Mouse (Mus musculus) c-Kit-positive CD71-positive TER-119-negative erythroid progenitor cells, embryonic 14.5 days (primary cell): ENCODE data around the gene Spata17.

ENCODE experiments used
- DNase-seq: peaks from one replicate; pipeline ENCODE4 v3.0.0-alpha.2; 2013; ENCODE audit warnings: low read depth

Gene Spata17

DNA sequence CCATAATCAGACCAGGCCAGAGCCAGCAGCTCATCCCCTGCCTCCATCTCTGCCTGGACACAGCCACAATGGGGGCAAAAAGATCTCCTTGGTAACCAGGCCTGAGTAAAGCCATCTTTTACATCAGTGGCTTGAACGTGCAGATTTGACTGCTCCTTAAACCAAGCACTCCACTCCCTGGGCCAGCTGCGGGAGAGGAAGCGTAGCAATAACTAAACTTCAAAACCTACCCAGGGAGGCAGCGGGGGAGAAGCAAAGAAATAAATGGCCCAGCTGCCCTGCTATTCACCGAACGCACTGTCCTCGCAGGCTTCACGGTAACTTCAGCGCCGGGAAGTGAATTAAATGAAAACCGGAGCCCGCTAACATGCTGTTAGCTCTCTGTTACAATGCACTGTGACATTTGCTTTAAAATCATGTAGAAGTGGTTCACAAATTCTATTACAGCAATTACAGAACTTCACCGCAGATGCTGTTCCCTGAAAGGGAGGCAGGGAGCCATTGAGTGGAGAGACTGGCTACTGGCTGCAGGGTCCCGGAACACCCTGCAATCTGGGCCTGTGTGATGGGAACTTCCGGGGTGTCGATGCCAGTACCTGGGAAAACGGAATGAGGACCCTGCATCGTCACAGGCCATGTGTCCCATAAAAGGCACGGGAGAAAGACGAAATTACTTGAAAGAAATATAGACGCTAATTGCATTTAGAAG is 217.5 kb downstream of the Spata17 start:
- DNase-seq = no peak
